Mouse (Mus musculus) MEL-GATA-1-ER (cell line): ENCODE data around the gene Slc38a4.

Experiments used
- DNase-seq: peaks from one replicate; pipeline ENCODE4 v3.0.0-alpha.2; 2012; ENCODE audit warnings: low read depth; ENCODE audit errors: extremely low read depth

Gene Slc38a4

GRCm38 (mm10) chr15:97020221-97020620 lies 35.5 kb downstream of the Slc38a4 start:
- no peak for DNase-seq

GRCm38 (mm10) chr15:97019323-97019722 lies 36.4 kb downstream of the Slc38a4 start:
- DNase-seq, result no peak

GRCm38 (mm10) chr15:97017195-97017594 lies 38.6 kb downstream of the Slc38a4 start:
- no peak for DNase-seq

GRCm38 (mm10) chr15:97015036-97015596 lies 40.6 kb downstream of the Slc38a4 start:
- DNase-seq, result no peak

GRCm38 (mm10) chr15:97011599-97012372 lies 44.0 kb downstream of the Slc38a4 start:
- DNase-seq, result no peak

- DNase-seq, result no peak
These were observed 46.5 kb downstream of the Slc38a4 start for GRCm38 (mm10) chr15:97009271-97009670.

- DNase-seq, result no peak
These were observed 50.0 kb downstream of the Slc38a4 start for GRCm38 (mm10) chr15:97005631-97006234.

- DNase-seq, result no peak
These were observed 51.3 kb downstream of the Slc38a4 start for GRCm38 (mm10) chr15:97004525-97004867.

GRCm38 (mm10) chr15:97003851-97004524 lies 51.8 kb downstream of the Slc38a4 start:
- DNase-seq, result no peak

- no peak for DNase-seq
These were observed 52.6 kb downstream of the Slc38a4 start for GRCm38 (mm10) chr15:97003186-97003585.

- DNase-seq, result no peak
These were observed 53.0 kb downstream of the Slc38a4 start for GRCm38 (mm10) chr15:97002752-97003151.

GRCm38 (mm10) chr15:97001886-97002285 lies 53.9 kb downstream of the Slc38a4 start:
- DNase-seq, result no peak

GRCm38 (mm10) chr15:97001416-97001815 lies 54.3 kb downstream of the Slc38a4 start:
- no peak for DNase-seq

GRCm38 (mm10) chr15:97000319-97001251 lies 55.2 kb downstream of the Slc38a4 start:
- no peak for DNase-seq

GRCm38 (mm10) chr15:96999401-96999800 lies 56.4 kb downstream of the Slc38a4 start:
- DNase-seq, result no peak

GRCm38 (mm10) chr15:96985618-96986017 lies 70.1 kb downstream of the Slc38a4 start:
- DNase-seq, result no peak

GRCm38 (mm10) chr15:96983581-96984330 lies 72.0 kb downstream of the Slc38a4 start:
- no peak for DNase-seq

- DNase-seq, result no peak
These were observed 80.6 kb downstream of the Slc38a4 start for GRCm38 (mm10) chr15:96975125-96975524.

GRCm38 (mm10) chr15:96974131-96974530 lies 81.6 kb downstream of the Slc38a4 start:
- no peak for DNase-seq

- no peak for DNase-seq
These were observed 82.4 kb downstream of the Slc38a4 start for GRCm38 (mm10) chr15:96973370-96973769.
